Mouse (Mus musculus): ENCODE measurements around the gene Pogk.

- no peak for TF ChIP-seq CTCF (IDR thresholded peaks at IDR 0.05; ENCODE audit: control insufficient read depth, insufficient read depth, insufficient read length)
- TF ChIP-seq USF1 (IDR thresholded peaks at IDR 0.05; ENCODE audit: low read depth): no peak
- TF ChIP-seq MAX (IDR thresholded peaks at IDR 0.05): no peak
Measured at GRCm38 (mm10) chr1:166429053-166429452, 19.4 kb upstream of the Pogk start.
